Mouse (Mus musculus) c-Kit-positive CD71-positive TER-119-positive erythroid progenitor cells, embryonic 14.5 days (primary cell): ENCODE data around the gene Bmper.

ENCODE experiments used
- DNase-seq: peaks from one replicate; pipeline ENCODE4 v3.0.0-alpha.2; 2013; ENCODE audit warnings: low spot score

Gene Bmper

GRCm38 (mm10) chr9:23222841-23223548 is at the start of gene Bmper:
TSS of gene Bmper (plus strand) at chr9:23223076.
- DNase-seq = no peak

GRCm38 (mm10) chr9:23177476-23177875 is 45.4 kb upstream of the Bmper start:
- DNase-seq = no peak

GRCm38 (mm10) chr9:23187181-23187580 is 35.7 kb upstream of the Bmper start:
- no peak for DNase-seq

GRCm38 (mm10) chr9:23188136-23188535 is 34.7 kb upstream of the Bmper start:
- no peak for DNase-seq

- no peak for DNase-seq
These were observed 31.9 kb upstream of the Bmper start for GRCm38 (mm10) chr9:23190950-23191349.

GRCm38 (mm10) chr9:23191431-23191830 is 31.4 kb upstream of the Bmper start:
- no peak for DNase-seq

- no peak for DNase-seq
These were observed 30.1 kb upstream of the Bmper start for GRCm38 (mm10) chr9:23192567-23193331.

- DNase-seq = no peak
These were observed 23.9 kb upstream of the Bmper start for GRCm38 (mm10) chr9:23198996-23199395.

GRCm38 (mm10) chr9:23199841-23200240 is 23.0 kb upstream of the Bmper start:
- no peak for DNase-seq

- no peak for DNase-seq
These were observed 22.0 kb upstream of the Bmper start for GRCm38 (mm10) chr9:23200828-23201227.

- DNase-seq = no peak
These were observed 20.4 kb upstream of the Bmper start for GRCm38 (mm10) chr9:23202431-23202830.

- DNase-seq = no peak
These were observed 18.3 kb upstream of the Bmper start for GRCm38 (mm10) chr9:23204339-23205288.

GRCm38 (mm10) chr9:23205304-23205703 is 17.6 kb upstream of the Bmper start:
- no peak for DNase-seq

- DNase-seq = no peak
These were observed 17.1 kb upstream of the Bmper start for GRCm38 (mm10) chr9:23205757-23206156.

- no peak for DNase-seq
These were observed 16.7 kb upstream of the Bmper start for GRCm38 (mm10) chr9:23206181-23206580.

GRCm38 (mm10) chr9:23212303-23212702 is 10.6 kb upstream of the Bmper start:
- peak; percentile 24 for DNase-seq

GRCm38 (mm10) chr9:23219754-23220153 is 3.1 kb upstream of the Bmper start:
- DNase-seq = no peak

- DNase-seq = no peak
These were observed 900 bp upstream of the Bmper start for GRCm38 (mm10) chr9:23221976-23222375.

GRCm38 (mm10) chr9:23222492-23222840 is 410 bp upstream of the Bmper start:
- DNase-seq = no peak

- no peak for DNase-seq
These were observed 737 bp downstream of the Bmper start for GRCm38 (mm10) chr9:23223549-23224077.

- DNase-seq = no peak
These were observed 10.7 kb downstream of the Bmper start for GRCm38 (mm10) chr9:23233464-23234121.
